Mouse (Mus musculus): ENCODE results near the gene Wdhd1.
"Not testable (repeated sequence)": the region's sequence is repeated elsewhere in the genome, so short reads cannot be mapped to it uniquely, and the experiment has no call there.

Wdhd1 gene

DNA sequence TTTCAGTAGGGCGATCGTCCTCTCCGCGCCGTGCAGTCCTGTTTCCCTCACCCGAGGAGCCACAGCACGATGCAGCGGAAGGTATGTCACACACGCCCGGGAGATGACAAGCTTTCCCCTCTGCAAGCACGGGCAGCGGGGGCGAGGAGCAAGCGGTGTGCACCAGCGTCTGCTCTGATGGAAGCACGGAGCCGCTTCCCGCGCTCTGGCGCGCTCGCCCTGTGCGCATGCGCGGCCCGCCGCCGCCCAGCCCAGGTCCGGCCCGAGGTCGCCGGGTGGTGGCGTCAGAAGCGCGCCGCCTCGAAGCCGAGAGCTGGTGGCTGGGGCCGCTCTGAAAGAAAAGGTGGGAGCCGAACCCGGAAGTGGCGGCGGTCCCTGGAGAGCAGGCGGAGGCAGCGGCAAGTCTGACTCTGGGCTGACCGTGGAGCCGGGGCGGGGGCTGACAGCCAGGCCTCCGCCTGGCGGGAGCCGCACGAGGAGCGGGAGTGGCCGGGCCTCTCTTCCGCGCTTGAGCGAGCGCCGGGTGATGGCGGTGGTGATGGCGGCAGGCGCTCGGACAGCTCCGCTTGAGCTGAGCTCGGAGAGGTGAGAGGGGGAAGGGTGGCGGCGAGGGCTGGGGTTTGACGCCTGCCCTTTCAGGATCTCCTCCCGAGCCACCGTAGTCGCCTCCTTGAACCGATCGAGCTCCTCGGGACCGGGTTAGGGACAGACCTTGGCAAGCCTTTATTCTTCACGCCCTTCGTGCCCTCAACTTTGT is at the start of gene Wdhd1, which contains the start of gene Socs4:
TSS of gene Wdhd1 (minus strand) at position 221 of the 757 bp plus-strand sequence.
TSS of gene Socs4 (plus strand) at position 295 of the 757 bp plus-strand sequence.
- peak; percentile 96 for DNase-seq (ENCODE audit: low read depth, low spot score)

DNA sequence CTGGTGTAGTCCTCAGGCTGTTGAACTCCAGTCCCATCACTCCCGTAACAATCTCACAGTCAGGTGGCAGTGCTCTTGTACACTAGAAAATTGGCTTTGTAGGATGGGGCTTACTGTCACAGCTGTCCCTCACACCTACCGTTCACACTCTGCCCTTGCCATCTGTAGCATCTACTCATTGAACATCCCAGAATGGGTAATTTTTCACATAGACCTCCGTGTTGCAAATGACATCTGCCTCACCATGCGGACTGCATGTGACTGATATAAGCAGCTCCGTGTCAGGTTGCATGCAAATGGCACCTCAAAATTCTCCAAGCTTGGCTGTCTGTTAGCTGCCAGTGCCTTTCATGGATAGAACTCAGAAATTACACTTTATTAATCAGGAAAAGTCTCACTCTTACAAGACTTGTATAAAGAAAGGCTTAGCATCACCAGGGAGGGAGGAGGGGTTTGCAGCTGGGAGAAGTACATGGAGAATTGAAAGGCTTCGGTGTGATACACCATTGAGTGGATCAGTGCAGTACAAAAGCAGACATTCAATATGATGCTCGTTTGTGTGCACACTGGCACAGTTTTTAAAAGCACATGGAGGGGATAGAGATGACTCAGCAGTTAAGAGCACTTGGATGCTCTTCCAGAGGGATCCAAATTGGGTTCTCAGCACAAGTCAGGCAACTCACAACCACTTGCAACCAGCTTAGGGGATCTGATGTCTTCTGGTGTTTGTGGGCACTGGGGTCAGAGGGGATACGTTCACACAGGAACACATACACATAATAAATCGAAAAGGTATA is 49.5 kb upstream of the Wdhd1 start:
- no peak for DNase-seq (ENCODE audit: low read depth, low spot score)

DNA sequence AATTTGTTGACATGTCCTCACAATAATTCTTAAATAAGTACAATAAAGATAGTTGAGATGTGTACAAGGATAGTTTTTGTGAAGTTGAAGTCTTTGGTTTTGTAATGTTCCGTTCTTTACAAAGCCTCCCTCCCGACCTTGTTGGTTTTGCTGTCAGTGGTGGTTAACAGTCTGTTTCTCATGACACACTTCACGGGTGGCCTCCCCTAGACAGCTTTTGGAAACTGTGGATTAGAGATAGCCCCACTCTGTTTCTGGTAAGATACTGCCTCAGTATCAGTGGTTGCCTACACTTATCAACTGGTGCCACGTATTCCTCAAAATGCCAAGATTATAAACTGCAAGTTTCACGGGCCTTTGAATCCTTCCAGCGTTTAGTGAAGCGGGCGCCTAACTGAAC is 44.9 kb upstream of the Wdhd1 start:
- not testable (repeated sequence) for DNase-seq (ENCODE audit: low read depth, low spot score)

DNA sequence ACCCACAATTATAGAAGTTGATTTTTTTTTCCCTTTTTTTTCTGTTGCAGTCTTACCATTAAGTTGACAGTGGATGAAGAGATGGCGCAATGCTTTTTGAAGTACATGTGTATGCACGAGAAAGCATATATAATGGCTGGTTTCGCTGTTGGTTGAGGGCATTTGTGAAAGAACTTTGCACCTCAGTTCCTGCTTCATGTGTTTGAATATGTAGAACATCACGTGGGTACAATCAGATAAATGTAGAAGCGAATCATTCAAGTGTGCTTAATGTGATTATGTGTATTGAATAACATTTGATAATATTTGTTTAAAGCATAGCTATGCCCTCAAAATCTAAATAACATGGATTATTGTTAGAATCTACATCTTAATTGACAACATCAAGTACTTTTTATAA is 42.7 kb upstream of the Wdhd1 start:
- no peak for DNase-seq (ENCODE audit: low read depth, low spot score)

DNA sequence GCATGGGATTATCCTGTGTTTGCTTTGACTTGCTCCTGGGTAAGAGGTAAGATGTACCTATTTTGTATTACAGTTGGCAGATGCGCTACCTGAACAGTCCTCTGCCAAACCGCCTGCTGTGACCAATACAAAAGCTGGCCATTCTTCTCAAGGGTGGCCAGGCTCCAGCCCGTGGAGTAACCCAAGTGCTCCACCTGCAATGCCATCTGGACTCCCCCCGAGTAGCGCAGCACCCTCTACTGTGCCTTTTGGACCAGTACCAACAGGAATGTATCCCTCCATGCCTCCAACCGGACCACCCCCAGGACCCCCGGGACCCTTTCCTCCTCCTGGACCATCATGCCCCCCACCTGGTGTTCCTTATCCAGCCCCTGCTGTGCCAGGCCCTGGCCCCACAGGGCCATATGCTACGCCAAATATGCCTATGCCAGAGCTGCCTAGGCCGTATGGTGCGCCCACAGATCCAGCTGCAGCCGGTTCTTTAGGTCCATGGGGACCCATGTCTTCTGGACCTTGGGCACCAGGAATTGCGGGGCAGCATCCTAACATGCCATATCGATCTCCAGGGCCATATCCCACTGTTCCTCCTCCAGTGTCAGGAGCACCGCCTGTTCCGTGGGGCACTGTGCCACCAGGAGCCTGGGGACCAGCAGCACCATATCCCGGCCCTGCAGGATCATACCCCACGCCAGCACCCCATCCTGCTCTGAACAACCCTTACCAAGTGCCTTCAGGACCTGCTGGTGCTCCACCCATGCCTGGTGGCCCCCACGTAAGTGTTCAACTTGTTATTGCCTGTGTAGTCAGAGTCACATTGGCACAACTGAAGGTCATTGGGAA is 33.9 kb upstream of the Wdhd1 start:
- no peak for DNase-seq (ENCODE audit: low read depth, low spot score)

DNA sequence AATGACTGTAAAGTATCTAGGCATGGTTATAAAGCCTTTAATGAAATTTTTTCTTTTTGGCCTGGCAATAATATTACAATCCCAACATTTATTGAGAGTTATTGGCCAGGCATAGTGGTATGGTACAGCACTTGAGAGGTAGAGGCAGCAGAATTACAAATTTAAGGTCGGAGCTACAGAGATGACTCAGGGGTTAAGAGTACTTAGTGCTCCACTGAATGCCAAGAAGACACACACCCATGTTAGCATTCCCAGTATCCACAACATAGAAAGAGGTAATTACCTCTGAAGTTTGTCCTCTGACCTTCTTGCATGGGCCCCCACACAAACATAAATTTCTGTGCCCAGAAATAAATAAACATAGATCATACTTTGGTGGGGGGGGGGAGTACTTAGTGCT is 32.4 kb upstream of the Wdhd1 start:
- DNase-seq (ENCODE audit: low read depth, low spot score), result no peak

DNA sequence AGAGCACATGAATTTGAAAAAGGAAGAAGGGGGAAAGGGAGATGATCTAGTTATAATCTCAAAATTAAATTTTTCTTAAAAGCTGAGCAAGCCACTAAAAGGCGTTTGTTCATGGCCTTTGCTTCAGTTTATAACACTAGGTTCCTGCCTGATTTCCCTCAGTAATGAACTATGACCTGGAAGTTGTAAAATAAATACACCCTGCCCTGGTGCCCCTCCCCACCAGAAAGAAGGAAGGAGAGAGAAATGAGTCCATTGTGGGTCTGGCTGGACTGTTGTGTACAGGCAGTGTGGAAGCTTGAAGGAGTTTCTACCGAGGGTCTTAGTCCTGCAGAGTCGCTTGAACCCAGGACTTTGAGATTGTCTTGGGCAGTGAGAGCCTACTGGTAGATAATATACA is 31.0 kb upstream of the Wdhd1 start:
- no peak for DNase-seq (ENCODE audit: low read depth, low spot score)

DNA sequence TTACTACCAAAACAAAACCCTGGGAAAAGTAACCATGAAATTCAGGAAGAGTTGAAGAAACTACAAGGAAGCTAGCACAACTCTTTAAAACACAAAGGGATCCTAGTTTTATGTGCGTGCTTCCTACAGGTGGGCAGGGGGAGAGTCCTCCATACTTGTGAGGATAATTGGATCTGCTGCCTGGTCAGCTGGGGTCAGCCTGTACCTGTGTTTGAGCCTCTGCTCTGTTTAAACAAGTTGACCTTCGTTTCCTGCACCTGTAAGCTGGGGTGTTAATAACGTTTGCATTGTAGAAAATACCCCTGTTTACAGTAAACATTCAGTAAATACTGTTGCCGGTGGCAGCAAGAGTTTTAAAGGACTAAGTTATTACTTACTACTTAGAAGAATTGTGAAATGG is 29.3 kb upstream of the Wdhd1 start:
- no peak for DNase-seq (ENCODE audit: low read depth, low spot score)

DNA sequence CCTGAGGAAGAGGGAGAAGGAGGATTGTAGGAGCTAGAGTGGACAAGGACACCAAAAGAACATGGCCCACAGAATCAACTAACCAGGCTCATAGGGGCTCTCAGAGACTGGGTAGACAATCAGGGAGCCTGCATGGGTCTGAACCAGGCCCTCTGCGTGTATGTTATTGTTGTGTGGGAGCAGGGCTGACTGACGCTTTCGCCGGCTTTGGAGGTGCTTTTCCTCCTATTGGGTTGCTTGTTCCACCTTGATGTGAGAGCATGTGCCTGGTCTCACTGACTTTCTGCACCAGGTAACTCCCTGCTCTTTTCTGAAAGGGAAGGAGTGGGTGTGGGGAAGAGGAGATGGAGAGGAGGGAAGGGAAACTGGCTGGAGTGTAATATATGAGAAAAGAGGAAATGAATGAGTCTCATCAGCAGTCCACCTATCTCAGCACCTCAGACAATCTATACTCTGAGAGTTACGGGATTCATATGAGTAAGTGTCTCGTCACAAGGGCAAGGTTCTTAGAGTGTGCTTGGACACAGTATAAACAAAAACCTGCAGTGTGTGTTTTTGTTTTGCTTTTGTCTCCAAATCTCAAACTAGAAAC is 28.3 kb upstream of the Wdhd1 start:
- no peak for DNase-seq (ENCODE audit: low read depth, low spot score)

DNA sequence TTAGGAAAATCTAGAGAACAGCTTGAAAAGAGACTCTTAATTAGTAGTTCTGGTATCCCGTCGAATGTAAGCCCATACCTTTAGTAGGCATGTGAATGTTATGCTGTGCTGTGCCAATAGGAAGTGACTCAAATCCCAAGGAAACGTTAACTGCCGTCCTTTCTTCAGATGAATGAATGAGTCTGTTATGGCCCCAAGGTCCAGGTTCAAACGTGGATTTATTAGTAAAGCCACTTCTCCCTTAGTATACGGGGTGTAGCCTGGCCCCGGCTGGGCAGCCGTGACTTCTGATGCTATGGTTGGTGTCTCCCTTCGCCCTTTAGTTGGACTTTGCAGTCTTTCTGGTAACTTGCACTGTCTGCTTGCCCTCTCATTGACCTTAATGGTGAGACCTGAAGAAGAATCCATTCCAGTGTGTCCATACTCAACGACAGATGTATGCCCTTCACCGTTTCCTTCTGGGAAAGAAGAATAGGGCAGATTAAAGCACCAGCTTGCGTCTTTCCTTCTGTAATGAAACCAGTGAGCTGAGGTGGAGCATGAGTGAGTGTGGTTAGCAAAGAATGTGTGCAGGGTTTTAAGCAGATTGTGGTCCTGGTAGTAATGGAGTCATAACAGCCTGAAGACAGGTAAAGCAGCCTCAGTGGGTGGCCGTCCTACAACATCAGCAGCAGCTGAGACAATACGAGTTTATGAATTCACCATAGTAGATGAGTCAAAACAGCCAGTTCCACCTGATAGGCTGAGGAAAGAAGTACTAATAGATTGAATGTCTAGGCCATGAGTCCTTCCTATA is 26.4 kb upstream of the Wdhd1 start:
- no peak for DNase-seq (ENCODE audit: low read depth, low spot score)

DNA sequence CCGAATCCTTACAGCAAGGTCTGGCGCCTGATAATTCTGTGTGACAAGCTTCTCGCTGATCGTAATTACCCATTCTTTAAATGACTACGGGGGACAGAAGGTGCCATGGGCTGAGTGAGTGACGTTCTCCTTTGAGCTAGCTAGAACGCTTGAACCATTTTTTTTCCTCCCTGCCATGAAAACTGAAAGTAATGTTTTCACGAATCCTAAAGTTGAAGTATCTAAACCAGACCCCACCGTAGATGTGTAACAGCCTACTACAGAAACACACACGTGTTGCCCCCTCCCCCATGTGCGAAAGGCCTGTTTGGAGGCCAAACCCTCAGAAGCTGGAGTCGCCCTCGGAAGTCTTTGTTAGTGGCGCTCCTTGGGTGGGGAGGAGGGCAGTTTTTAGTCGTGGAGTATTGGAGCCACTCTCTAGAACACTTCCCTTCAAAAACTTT is 22.2 kb upstream of the Wdhd1 start:
- peak; percentile 69 for DNase-seq (ENCODE audit: low read depth, low spot score)

DNA sequence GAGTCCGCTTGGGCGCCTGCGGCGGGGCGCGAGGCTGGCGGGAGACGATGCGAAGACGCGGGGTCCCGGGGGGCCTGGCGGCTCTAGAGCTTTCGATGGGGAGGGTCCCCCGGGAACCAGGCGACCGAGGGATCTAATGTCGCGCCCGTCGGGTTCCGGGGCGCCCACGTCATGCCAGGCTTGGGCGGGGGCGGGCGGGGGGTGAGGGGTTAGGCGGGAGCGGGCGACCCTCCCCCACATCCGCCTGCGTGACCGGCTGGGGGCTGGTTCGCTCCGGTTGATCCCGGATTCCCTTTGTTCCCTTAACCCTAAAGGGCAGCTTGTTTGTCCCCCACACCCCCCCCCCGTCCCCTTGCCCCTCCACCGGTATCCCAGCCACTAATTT is 21.7 kb upstream of the Wdhd1 start:
- DNase-seq (ENCODE audit: low read depth, low spot score), result no peak

DNA sequence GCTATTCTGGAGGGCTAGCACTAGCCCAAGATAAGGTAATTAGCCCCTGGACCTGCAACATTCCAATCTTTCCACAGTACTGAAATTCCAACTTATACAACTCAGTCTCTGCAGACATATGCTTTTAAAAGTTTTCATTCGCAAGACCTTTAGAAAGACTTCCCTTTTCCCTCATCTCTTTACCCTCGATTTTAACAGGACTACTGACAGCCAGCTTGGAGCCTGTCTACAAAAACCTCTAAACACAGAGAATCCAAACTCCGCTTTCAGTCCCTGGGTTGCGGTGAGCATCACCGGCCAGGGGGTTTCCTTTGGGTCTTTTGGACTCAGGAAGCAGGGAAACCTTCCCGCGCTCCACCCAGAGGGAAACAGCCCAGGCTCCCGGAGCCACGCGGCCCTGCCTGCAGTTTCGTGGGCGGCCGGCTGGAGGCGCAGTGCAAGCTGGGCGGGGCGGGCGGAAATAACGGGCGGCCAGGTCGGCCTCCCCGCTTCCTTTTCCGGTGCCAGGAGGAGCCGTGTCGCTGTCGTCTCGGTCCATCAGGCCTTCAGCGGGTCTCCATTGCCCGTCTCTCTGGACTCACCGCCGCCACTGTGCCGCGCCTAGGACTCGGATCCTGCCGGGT is 21.2 kb upstream of the Wdhd1 start, which contains the start of gene Mapk1ip1l:
TSS of gene Mapk1ip1l (plus strand) at position 482 of the 623 bp plus-strand sequence.
- DNase-seq (ENCODE audit: low read depth, low spot score), result peak; percentile 87

DNA sequence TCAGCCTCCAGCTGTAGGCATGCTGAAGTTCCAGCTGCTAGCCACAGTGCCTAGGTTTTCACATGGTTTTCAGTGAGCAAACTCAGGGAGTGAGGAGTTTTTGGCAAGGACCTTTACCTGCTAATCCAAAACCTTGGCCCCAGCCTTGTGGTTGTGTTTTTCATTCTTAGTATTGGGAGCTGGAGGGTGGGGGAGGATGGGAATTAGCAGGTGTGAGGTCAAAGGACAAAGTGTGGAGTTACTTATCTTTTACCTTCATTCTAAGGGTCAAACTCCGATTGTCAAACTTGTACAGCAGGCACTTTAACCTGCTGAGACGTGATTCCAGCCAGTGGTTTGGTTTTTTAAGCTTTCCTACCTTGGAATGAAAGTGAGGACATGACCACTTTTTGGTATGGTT is 19.6 kb upstream of the Wdhd1 start:
- no peak for DNase-seq (ENCODE audit: low read depth, low spot score)

DNA sequence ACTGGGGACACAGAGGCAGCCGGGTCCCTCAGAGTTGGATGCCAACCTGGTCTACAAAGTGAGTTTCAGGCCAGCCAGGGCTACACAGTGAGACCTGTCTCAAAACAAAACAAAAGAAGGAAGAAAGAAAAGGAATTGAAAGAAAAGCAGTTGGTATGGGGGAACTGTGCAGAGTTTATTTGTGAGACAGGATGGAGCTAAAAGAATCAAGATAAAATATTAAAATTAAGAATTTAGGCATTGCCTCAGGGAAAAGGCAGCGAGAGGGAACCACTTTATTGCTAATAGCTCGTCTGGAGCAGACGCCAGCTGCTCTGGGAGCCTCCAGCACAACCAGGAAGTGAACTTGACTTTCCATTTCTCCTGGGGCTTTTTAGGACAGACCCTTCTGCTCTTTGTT is 17.5 kb upstream of the Wdhd1 start:
- no peak for DNase-seq (ENCODE audit: low read depth, low spot score)

DNA sequence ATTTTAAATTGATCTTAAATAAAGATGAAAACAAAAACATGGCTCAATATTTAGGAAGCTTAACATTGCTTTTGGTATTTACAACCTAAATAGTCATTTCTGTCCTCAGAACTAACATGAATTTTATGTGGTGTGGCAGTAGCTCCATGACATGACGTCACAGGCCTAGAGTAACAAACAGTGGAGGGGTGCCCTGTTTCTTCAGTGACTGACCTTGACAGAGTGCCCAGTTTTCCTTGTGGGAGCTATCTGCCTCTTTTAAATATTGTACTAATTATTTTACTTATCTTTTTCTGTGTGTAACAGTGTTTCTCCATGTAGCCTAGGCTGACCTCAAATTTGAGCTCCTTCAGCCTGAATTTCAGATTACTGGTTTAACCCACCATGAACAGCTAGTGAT is 15.1 kb upstream of the Wdhd1 start:
- no peak for DNase-seq (ENCODE audit: low read depth, low spot score)

DNA sequence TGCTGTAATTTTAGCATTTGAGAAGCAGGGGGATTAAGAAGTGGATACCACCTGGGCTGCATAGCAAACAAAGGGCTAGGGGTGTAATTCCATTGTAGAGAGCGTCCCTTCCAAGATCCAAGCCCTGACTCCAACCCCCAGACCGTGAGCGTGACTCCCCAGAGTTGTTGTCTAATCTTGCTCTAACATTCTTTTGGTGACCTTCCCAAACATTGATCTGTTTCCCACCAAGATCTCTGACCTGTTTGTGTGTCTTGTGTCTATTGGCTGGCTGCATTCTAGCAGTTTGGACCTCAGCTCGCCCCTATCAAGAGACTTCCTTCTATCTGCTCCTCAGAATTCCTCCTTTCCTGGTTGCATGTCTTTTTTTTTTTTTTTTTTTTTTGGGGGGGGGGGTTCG is 10.4 kb upstream of the Wdhd1 start:
- no peak for DNase-seq (ENCODE audit: low read depth, low spot score)

DNA sequence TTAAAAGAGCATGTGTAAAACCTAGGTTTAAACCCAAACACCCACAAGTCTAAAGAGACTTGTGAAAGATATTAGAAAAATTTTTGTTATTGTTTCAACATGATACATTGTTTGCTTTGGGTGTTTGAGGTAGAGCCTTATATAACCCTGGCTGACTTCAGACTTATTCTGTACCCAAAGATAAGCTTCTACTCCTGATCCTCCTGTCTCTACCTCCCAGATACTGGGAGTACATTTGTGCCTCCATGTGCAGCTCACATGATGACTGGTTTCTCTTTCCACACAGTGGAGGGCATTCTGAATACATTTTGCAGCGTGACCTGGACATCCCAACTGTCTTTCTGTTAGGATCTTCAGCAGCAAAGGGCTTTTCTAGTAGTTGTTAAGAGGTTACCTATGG is 9.6 kb upstream of the Wdhd1 start:
- no peak for DNase-seq (ENCODE audit: low read depth, low spot score)

DNA sequence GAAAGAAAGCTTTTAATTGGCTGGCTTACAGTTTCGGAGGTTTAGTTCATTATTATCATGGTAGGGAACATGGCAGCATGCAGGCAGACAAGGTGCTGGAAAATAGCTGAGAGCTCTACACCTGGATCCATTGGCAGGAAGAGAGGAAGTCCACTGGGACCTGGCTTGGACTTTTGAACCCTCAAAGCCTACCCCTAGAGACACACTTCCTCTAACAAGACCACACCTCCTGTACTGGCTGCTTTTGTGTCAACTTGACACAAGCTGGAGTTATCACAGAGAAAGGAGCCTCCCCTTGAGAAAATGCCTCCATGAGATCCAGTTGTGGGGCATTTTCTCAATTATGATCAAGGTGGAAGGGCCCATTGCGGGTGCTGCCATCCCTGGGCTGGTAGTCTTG is 8.6 kb upstream of the Wdhd1 start:
- no peak for DNase-seq (ENCODE audit: low read depth, low spot score)

DNA sequence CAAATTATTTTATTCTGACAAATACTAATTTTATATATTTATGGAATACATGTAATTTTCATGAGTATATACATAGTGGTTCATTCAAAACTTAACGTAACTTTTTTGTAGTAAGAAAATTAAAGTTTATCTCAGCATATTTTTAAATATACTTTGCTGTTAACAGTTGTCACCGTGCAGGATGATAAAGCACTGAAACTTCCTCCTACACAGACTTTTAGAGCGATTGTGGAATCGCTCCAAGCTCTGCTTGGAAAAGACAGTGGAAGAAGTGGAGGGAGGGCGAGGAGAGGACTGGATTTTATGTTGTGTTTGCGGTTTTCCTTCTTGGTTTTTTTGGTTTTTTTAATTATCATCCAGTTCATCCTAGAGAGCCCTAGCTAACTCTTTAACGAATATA is 6.9 kb upstream of the Wdhd1 start:
- no peak for DNase-seq (ENCODE audit: low read depth, low spot score)

Data from CD4-positive helper T cell, adult 2 months (primary cell).